Mouse (Mus musculus) heart, embryonic 10.5 days (tissue): ENCODE measurements around the gene Kcna7. TPM values are rescaled to one million over a fixed set of nuclear protein-coding genes. Genes with fewer than 3 reads are reported as not detected.
A peak's percentile ranks its signal among the peaks of the same experiment; 100 is the strongest.
"Not testable (repeated sequence)": the region's sequence is repeated elsewhere in the genome, so short reads cannot be mapped to it uniquely, and the experiment has no call there.

Experiments
- DNase-seq: peaks from one replicate; pipeline ENCODE4 v3.0.0-alpha.2; 2017; ENCODE audit warnings: low spot score
- H3K27ac ChIP-seq: fragments of 300-500 bp; sonication (generic); 2 replicates; pipeline ENCODE4 v1.5.1; 2016; ENCODE audit warnings: mild to moderate bottlenecking
- H3K27me3 ChIP-seq: fragments of 300-500 bp; sonication (generic); 2 replicates; pipeline ENCODE4 v1.6.1; 2016; ENCODE audit warnings: mild to moderate bottlenecking; ENCODE audit not compliant: poor library complexity, insufficient read depth, severe bottlenecking
- H3K36me3 ChIP-seq: fragments of 300-500 bp; sonication (generic); 2 replicates; pipeline ENCODE4 v1.6.1; 2016; ENCODE audit warnings: mild to moderate bottlenecking, moderate library complexity
- H3K4me1 ChIP-seq: fragments of 300-500 bp; sonication (generic); 2 replicates; pipeline ENCODE4 v1.6.1; 2016; ENCODE audit warnings: mild to moderate bottlenecking
- H3K4me3 ChIP-seq: fragments of 300-500 bp; sonication (generic); 2 replicates; pipeline ENCODE4 v1.5.1; 2016; ENCODE audit warnings: mild to moderate bottlenecking, moderate library complexity
- H3K9me3 ChIP-seq: fragments of 300-500 bp; sonication (generic); 2 replicates; pipeline ENCODE4 v1.6.1; 2016; ENCODE audit warnings: mild to moderate bottlenecking, moderate library complexity
- WGBS: fragments of 180-500 bp; shearing (Covaris S2); methylation state at CpG from one replicate; pipeline ENCODE4 v1.1.7; 2016; 5-methylcytosine and 5-hydroxymethylcytosine counted together
- polyA plus RNA-seq: library from polyadenylated mRNA; unstranded; fragments of >200 nt; fragmentation: Nextera tagmentation; extraction: Ambion mirVana; gene quantifications from 2 replicates; pipeline ENCODE4 v1.2.1, GENCODE M21; 2016

Gene Kcna7
- polyA plus RNA-seq, 1 experiment from 2014 or later: 0.45 TPM

- no peak for DNase-seq
- peaks cover 45% of the 10 kb centered on the region for H3K4me1 ChIP-seq
- peaks cover 50% of the 10 kb centered on the region for H3K27me3 ChIP-seq
- no peaks in the 10 kb centered on the region for H3K9me3 ChIP-seq
- 68% methylated on average over 16 of the region's 16 CpGs for WGBS
- no peak overlapping the region for H3K27ac ChIP-seq
- H3K36me3 ChIP-seq: peaks cover 25% of the 10 kb centered on the region
- 0 out of 2 replicates have a peak overlapping the region, but pooled peaks have one; percentile 70 for H3K4me3 ChIP-seq
Observed at GRCm38 (mm10) chr7:45369022-45369745, 36.3 kb upstream of the Kcna7 start.

DNA sequence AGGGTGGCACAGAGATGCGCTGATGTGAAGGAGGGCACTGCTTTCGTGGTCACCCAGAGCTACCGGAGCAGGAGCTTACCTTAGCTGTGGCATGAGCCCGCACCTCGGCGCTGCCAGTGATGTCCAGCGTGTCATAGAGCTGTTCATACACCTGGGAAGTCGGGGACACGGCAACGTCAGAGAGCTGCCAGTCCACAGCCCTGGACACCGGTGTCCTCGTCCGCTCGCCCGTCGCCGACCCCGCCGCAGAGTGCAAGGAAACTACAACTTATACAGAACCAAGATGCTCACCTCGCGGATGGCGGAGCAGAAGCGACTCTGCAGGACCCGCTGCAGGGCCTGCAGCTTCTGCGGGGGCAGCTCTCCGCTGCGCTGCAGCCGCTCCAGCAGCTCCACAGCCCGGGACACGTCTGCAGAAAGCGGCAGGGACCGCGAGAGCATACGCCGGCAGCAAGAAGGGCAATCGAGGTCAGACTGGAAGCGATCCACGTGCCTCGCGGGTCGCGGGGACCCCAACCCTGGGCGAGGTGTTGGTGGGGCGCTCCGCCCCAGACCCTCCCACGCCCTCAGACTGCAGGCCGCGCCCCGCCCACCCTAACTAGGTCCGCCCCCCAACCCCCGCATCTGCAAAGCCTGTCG is 35.5 kb upstream of the Kcna7 start:
- Histone ChIP-seq H3K4me3 (peak overlapping the region; percentile 70), H3K27ac (peak overlapping the region; percentile 70), H3K27me3 (peaks cover 43% of the 10 kb centered on the region), H3K9me3 (no peaks in the 10 kb centered on the region), H3K36me3 (peaks cover 30% of the 10 kb centered on the region), H3K4me1 (peaks cover 45% of the 10 kb centered on the region)
- WGBS: 8% methylated on average over 49 of the region's 52 CpGs
- no peak for DNase-seq

DNA sequence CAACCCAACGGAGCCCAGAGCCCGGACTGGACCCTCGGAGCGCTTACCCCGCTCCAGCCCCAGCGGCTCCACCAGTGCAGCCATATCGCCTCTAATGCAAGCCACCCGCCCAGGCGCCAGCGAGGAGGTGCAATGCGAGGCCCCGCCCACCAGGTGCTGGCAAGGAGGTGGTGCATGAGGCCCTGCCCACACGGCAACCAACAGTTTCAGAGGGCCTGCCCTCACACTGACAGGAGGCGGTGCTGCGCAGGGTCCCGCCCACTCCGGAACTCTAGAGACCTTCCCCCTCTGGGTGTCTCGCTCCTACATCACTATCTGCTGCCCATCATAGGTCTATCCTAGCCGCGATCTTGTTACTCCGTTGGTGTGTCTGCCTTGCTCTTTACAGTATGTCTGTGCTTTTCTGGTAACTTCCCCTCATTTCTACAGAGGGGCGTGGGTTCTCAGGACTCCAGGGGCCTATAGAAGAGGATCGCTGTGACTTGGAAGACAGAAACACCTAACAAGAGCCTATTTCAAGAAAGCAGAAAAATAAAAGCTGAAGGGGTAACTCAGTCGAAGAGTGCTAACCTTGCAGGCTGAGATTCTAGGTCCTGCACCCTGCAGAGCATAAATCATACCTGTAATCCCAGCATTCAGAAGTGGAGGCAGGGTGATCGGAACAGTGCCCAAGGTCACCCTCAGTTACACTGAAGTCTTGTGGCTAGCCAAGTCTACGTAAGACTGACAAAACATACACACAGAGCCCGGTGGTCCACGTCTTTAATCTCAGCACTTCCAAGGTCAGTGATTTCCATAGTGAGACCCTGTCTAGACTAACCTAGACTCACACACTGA is 34.8 kb upstream of the Kcna7 start, which contains the start of gene Lin7b:
TSS of gene Lin7b (minus strand) at position 109 of the 837 bp plus-strand sequence.
- DNase-seq: peak; percentile 96
- 10% methylated on average over 28 of the region's 28 CpGs for WGBS
- Histone ChIP-seq H3K4me3 (peak within 1 kb of the TSS; percentile 70), H3K27ac (peak within 1 kb of the TSS; percentile 70), H3K27me3 (peaks cover 35% of the 10 kb centered on the region), H3K9me3 (no peaks in the 10 kb centered on the region), H3K36me3 (peaks cover 36% of the 10 kb centered on the region), H3K4me1 (peaks cover 43% of the 10 kb centered on the region)

- Histone ChIP-seq H3K9me3 (no peaks in the 10 kb centered on the region), H3K4me1 (peaks cover 31% of the 10 kb centered on the region), H3K4me3 (no peak overlapping the region), H3K36me3 (peaks cover 53% of the 10 kb centered on the region), H3K27me3 (peaks cover 26% of the 10 kb centered on the region), H3K27ac (no peak overlapping the region)
- no peak for DNase-seq
- 79% methylated on average over 5 of the region's 5 CpGs for WGBS
Observed at GRCm38 (mm10) chr7:45372371-45372770, 33.1 kb upstream of the Kcna7 start.

GRCm38 (mm10) chr7:45374620-45375019 is 30.8 kb upstream of the Kcna7 start:
- Histone ChIP-seq H3K4me3 (no peak overlapping the region), H3K9me3 (no peaks in the 10 kb centered on the region), H3K36me3 (peaks cover 74% of the 10 kb centered on the region), H3K4me1 (peaks cover 21% of the 10 kb centered on the region), H3K27me3 (peaks cover 8% of the 10 kb centered on the region; the same call in 1 of the 2 replicates), H3K27ac (no peak overlapping the region)
- no peak for DNase-seq
- WGBS: 89% methylated on average over 8 of the region's 8 CpGs

GRCm38 (mm10) chr7:45376057-45376456 is 29.4 kb upstream of the Kcna7 start:
- no peak overlapping the region for H3K4me3 ChIP-seq
- H3K36me3 ChIP-seq: peaks cover 88% of the 10 kb centered on the region
- 97% methylated on average over 1 of the region's 1 CpGs for WGBS
- H3K27me3 ChIP-seq: no peaks in the 10 kb centered on the region
- no peaks in the 10 kb centered on the region for H3K9me3 ChIP-seq
- no peak overlapping the region for H3K27ac ChIP-seq
- H3K4me1 ChIP-seq: peaks cover 6% of the 10 kb centered on the region
- no peak for DNase-seq

DNA sequence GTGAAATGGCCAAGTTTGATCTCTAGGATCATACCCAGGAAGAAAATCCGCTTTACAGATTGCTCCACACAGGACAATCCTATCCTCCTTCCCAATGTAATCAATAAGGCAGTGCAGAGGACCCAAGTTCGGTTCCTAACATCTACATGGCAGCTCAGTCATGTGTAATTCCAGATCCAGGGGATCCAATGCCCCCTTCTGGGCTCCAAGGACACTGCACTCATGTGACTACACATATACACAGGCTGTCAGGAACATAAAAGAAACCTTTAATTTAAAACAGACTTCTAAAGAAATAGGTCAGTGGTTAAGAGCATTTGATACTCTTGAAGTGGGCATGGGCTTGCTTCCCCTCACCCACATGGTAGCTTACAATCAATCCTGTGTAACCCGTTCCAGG is 19.4 kb upstream of the Kcna7 start:
- no peak for DNase-seq
- Histone ChIP-seq H3K36me3 (peaks cover 99% of the 10 kb centered on the region), H3K27me3 (no peaks in the 10 kb centered on the region), H3K4me1 (no peaks in the 10 kb centered on the region), H3K9me3 (no peaks in the 10 kb centered on the region), H3K27ac (no peak overlapping the region), H3K4me3 (no peak overlapping the region)
- WGBS: 97% methylated on average over 3 of the region's 3 CpGs

- no peaks in the 10 kb centered on the region for H3K27me3 ChIP-seq
- H3K4me1 ChIP-seq: peaks cover 17% of the 10 kb centered on the region
- WGBS: under 1% methylated on average over 19 of the region's 20 CpGs
- peaks cover 42% of the 10 kb centered on the region for H3K36me3 ChIP-seq
- peak overlapping the region; percentile 99 for H3K27ac ChIP-seq
- peak overlapping the region; percentile 89 for H3K4me3 ChIP-seq
- H3K9me3 ChIP-seq: no peaks in the 10 kb centered on the region
- DNase-seq: no peak
Observed at GRCm38 (mm10) chr7:45395129-45395541, 10.3 kb upstream of the Kcna7 start.

DNA sequence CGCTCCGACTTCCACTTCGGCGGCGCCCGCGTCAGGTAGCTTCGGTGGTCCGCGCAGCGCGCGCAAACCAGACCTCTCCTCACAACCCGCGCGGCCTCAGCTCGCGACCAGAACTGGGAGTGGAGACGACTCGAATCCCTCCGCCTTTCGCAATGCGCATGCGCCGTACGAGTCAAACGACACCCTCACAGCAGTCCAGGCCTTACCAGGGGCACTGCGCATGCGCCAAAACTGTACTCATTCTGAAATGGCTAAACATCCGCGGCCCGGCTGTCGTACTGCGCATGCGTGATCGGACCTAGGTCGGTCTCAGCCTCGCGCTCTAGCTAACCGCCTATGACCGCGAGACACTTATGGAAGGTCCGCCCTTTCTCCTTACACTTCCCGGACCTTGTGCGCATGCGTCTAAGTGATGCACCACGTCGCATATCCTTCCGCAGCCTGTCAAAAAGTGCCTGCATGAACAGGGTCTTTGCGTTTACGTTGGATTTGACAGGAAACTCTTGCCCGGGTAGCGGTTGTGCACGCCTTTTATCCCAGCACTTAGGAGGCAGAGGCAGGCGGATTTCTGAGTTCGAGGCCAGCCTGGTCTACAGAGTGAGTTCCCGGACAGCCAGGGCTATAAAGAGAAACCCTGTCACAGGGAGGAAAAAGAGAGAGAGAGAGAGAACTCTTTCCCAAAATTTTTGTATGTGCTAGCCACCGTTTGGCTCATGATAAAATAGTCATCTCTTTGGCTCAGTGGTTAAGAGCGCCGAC is 9.7 kb upstream of the Kcna7 start, which contains the start of gene Snrnp70:
TSS of gene Snrnp70 (minus strand) at position 165 of the 759 bp plus-strand sequence.
- WGBS: 1% methylated on average over 60 of the region's 60 CpGs
- peaks cover 17% of the 10 kb centered on the region for H3K4me1 ChIP-seq
- H3K27ac ChIP-seq: peak within 1 kb of the TSS; percentile 99
- DNase-seq: peak; percentile 100
- H3K9me3 ChIP-seq: no peaks in the 10 kb centered on the region
- peaks cover 36% of the 10 kb centered on the region for H3K36me3 ChIP-seq
- peak within 1 kb of the TSS; percentile 89 for H3K4me3 ChIP-seq
- H3K27me3 ChIP-seq: no peaks in the 10 kb centered on the region

GRCm38 (mm10) chr7:45396337-45396775 is 9.1 kb upstream of the Kcna7 start:
- not testable (repeated sequence) for H3K27me3 ChIP-seq, H3K9me3 ChIP-seq, DNase-seq
- H3K36me3 ChIP-seq: peaks cover 32% of the 10 kb centered on the region
- peaks cover 17% of the 10 kb centered on the region for H3K4me1 ChIP-seq
- 8% methylated on average over 3 of the region's 3 CpGs for WGBS
- peak overlapping the region; percentile 89 for H3K4me3 ChIP-seq
- H3K27ac ChIP-seq: peak overlapping the region; percentile 99; the same call in 1 of the 2 replicates

DNA sequence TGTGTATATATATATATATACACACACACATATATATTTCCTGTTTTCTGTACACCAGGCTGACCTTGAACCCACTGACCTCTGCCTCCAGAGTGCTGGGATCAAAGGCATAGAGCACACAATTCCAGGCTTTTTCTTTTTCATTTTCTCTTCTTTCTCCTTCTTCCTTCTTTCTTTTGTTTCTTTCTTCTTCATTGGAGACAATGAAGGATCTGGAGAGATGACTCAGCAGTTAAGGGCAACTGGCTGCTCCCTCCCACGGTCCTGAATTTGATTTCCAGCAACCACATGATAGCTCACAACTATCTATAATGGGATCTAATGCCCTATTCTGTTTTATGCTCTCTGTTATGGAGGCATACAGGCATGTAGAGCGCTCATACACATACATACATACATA is 8.7 kb upstream of the Kcna7 start:
- no peaks in the 10 kb centered on the region for H3K9me3 ChIP-seq
- no peak overlapping the region for H3K27ac ChIP-seq
- WGBS: 79% methylated on average over 2 of the region's 2 CpGs
- no peaks in the 10 kb centered on the region for H3K27me3 ChIP-seq
- H3K4me3 ChIP-seq: no peak overlapping the region
- no peak for DNase-seq
- H3K36me3 ChIP-seq: peaks cover 27% of the 10 kb centered on the region
- H3K4me1 ChIP-seq: peaks cover 17% of the 10 kb centered on the region

- Histone ChIP-seq H3K4me3 (no peak overlapping the region), H3K9me3 (no peaks in the 10 kb centered on the region)
Observed at GRCm38 (mm10) chr7:45401521-45402085, 3.9 kb upstream of the Kcna7 start.

More at GRCm38 (mm10) chr7:45401521-45402085, 3.9 kb upstream of the Kcna7 start:
- Histone ChIP-seq H3K4me1 (peaks cover 14% of the 10 kb centered on the region), H3K36me3 (no peaks in the 10 kb centered on the region), H3K27me3 (peaks cover 17% of the 10 kb centered on the region), H3K27ac (no peak overlapping the region)
- DNase-seq: no peak
- WGBS: 77% methylated on average over 10 of the region's 10 CpGs
